Mouse (Mus musculus) thymus, adult 2 months (tissue): ENCODE measurements around the gene Lpar3.

Experiments
- CTCF ChIP-seq: fragments of 200-500 bp; IDR thresholded peaks from 2 replicates; pipeline ENCODE4 v1.5.1; 2012; ENCODE audit warnings: mild to moderate bottlenecking, control low read depth, low read length, moderate library complexity, borderline replicate concordance; ENCODE audit not compliant: control insufficient read depth, poor library complexity, insufficient read depth; ENCODE audit errors: extremely low read depth
- POLR2A ChIP-seq: fragments of 200-500 bp; IDR thresholded peaks from 2 replicates; pipeline ENCODE4 v1.6.1; 2012; ENCODE audit warnings: mild to moderate bottlenecking, low read length, control low read depth, moderate library complexity; ENCODE audit not compliant: control insufficient read depth, poor library complexity, insufficient read depth; ENCODE audit errors: extremely low read depth

DNA sequence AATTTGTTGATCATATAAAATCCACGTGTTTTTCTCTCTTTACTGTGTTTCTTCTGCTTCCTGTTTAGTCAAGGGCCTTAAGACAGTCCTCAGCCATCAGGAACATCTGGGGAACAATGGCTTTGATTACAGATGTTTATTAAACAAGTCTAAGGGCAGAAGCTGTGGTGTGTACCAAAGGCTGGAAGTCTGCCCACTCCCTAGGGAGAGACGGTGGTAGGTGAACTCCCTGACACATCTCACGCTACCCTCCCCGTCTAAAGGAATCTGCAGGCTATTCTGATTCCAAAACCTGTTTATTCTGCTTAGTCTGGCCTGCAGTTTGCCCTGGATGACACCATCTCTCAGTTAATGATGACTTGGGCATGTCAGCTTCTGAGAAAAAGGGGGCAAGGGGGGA is 13.0 kb downstream of the Lpar3 start:
- TF ChIP-seq POLR2A (no peak), CTCF (no peak)
